ENCODE assay signal across 8 mouse cellular contexts in genomic region chr17:46460673-46461072, GRCm38 (mm10). TPM values are rescaled to one million over a fixed set of nuclear protein-coding genes. Genes with fewer than 3 reads are reported as not detected.
DNase-seq lines count a peak whose midpoint lies in the region; ATAC-seq lines count a peak whose summit lies in the region.

No protein-coding gene starts in this region.

- H3K27me3 ChIP-seq in lung, embryonic 16.5 days (ENCODE audit: control insufficient read depth, insufficient read depth, low read depth, low read length): peaks cover 50% of the 10 kb centered on the region
- H3K27me3 ChIP-seq in liver, embryonic 13.5 days: peaks cover 67% of the 10 kb centered on the region

- WGBS in lung, embryonic 16.5 days: 0% methylated on average over 32 of the region's 32 CpGs
- 3% methylated on average over 30 of the region's 32 CpGs for WGBS in liver, embryonic 13.5 days (ENCODE audit: insufficient replicate concordance)

- peaks cover 8% of the 10 kb centered on the region for H3K4me1 ChIP-seq in lung, embryonic 16.5 days (replicated peaks; ENCODE audit: control insufficient read depth, insufficient read depth, low read length)
- peaks cover 14% of the 10 kb centered on the region for H3K4me1 ChIP-seq in liver, embryonic 13.5 days (replicated peaks)

- H3K9ac ChIP-seq in lung, embryonic 16.5 days (ENCODE audit: low read length): peak overlapping the region; percentile 55
- no peak overlapping the region for H3K9ac ChIP-seq in liver, embryonic 13.5 days

- H3K4me3 ChIP-seq in lung, embryonic 16.5 days (ENCODE audit: low read length): peak overlapping the region; percentile 44
- peak overlapping the region; percentile 23 for H3K4me3 ChIP-seq in liver, embryonic 13.5 days (replicated peaks)

- H3K27ac ChIP-seq in lung, embryonic 16.5 days (ENCODE audit: low read length): no peak overlapping the region
- H3K27ac ChIP-seq in liver, embryonic 13.5 days: no peak overlapping the region

- no peaks in the 10 kb centered on the region for H3K36me3 ChIP-seq in lung, embryonic 16.5 days (ENCODE audit: control insufficient read depth, insufficient read depth, low read length)
- H3K36me3 ChIP-seq in liver, embryonic 13.5 days: no peaks in the 10 kb centered on the region

- H3K9me3 ChIP-seq in lung, embryonic 16.5 days (ENCODE audit: control insufficient read depth, low read length): no peaks in the 10 kb centered on the region
- H3K9me3 ChIP-seq in liver, embryonic 13.5 days (replicated peaks): no peaks in the 10 kb centered on the region

- peak; percentile 31 for DNase-seq in adrenal gland, postnatal 14 days
- DNase-seq in adrenal gland, adult 2 months: no peak
- no peak for DNase-seq in lung, postnatal 36 days
- no peak for DNase-seq in liver, embryonic 13.5 days
- DNase-seq in thymus, postnatal 10 days (ENCODE audit: low spot score in 2 of 2): peak; percentile 39 to 41
- no peak for DNase-seq in adipocyte (ENCODE audit: low spot score)
- no peak for DNase-seq in frontal cortex, postnatal 10 days (ENCODE audit: low spot score in 2 of 2)

- H3K4me2 ChIP-seq in lung, embryonic 16.5 days (ENCODE audit: low read depth, low read length): peak overlapping the region; percentile 65
- peak overlapping the region; percentile 47 for H3K4me2 ChIP-seq in liver, embryonic 13.5 days

- no peak for ATAC-seq in lung, embryonic 16.5 days (ENCODE audit: low read depth)
- no peak for ATAC-seq in liver, embryonic 13.5 days (ENCODE audit: low read depth)

RNA-seq across cellular contexts. Expression of gene Slc22a7, which starts 22.4 kb away (rescaled TPM):
- 0.49 and 14.3 TPM in 2 replicates for total RNA-seq in adrenal gland, postnatal 14 days (2021)
- total RNA-seq in adrenal gland, adult 2 months (2021): under 1 TPM in 1 of 2 experiments, not detected in 1; 0.37 TPM
- 0.06 TPM in 1 of 2 replicates, not detected in the other for polyA plus RNA-seq in adrenal gland, adult 2 months (2012; rRNA removed)
- 0.28 TPM in 1 of 2 replicates, not detected in the other for polyA plus RNA-seq in lung, embryonic 16.5 days (2015; fragmentation: Nextera tagmentation; extraction: Ambion mirVana)
- not detected in 2 replicates for polyA plus RNA-seq in liver, embryonic 13.5 days (2015; fragmentation: Nextera tagmentation; extraction: Ambion mirVana)

RNA-seq across cellular contexts. Expression of gene Ttbk1, which starts 26.8 kb away (rescaled TPM):
- 0.78 and 1.4 TPM in 2 replicates for total RNA-seq in adrenal gland, postnatal 14 days (2021)
- total RNA-seq in adrenal gland, adult 2 months (2021): under 1 TPM; 0.52 to 0.69 TPM
- polyA plus RNA-seq in adrenal gland, adult 2 months (2012; rRNA removed): 0.53 and 0.70 TPM in 2 replicates
- 0.03 and 0.05 TPM in 2 replicates for polyA plus RNA-seq in lung, embryonic 16.5 days (2015; fragmentation: Nextera tagmentation; extraction: Ambion mirVana)
- polyA plus RNA-seq in liver, embryonic 13.5 days (2015; fragmentation: Nextera tagmentation; extraction: Ambion mirVana): 0.02 TPM in 2 replicates

RNA-seq across cellular contexts. Expression of gene Crip3, which starts 31.9 kb away (rescaled TPM):
- 1.1 and 1.2 TPM in 2 replicates for total RNA-seq in adrenal gland, postnatal 14 days (2021)
- total RNA-seq in adrenal gland, adult 2 months (2021): under 1 TPM; 0.38 to 0.69 TPM
- 0.82 and 1.4 TPM in 2 replicates for polyA plus RNA-seq in adrenal gland, adult 2 months (2012; rRNA removed)
- 3.3 and 8.2 TPM in 2 replicates for polyA plus RNA-seq in lung, embryonic 16.5 days (2015; fragmentation: Nextera tagmentation; extraction: Ambion mirVana)
- polyA plus RNA-seq in liver, embryonic 13.5 days (2015; fragmentation: Nextera tagmentation; extraction: Ambion mirVana): not detected in 2 replicates

RNA-seq across cellular contexts. Expression of gene Dnph1, which starts 35.8 kb away (rescaled TPM):
- total RNA-seq in adrenal gland, postnatal 14 days (2021): 5.3 and 7.8 TPM in 2 replicates
- 1 to 10 TPM; 3.7 to 6.1 TPM for total RNA-seq in adrenal gland, adult 2 months (2021)
- polyA plus RNA-seq in adrenal gland, adult 2 months (2012; rRNA removed): 3.6 and 3.7 TPM in 2 replicates
- polyA plus RNA-seq in lung, embryonic 16.5 days (2015; fragmentation: Nextera tagmentation; extraction: Ambion mirVana): 33.4 and 37.2 TPM in 2 replicates
- 34.6 and 35.1 TPM in 2 replicates for polyA plus RNA-seq in liver, embryonic 13.5 days (2015; fragmentation: Nextera tagmentation; extraction: Ambion mirVana)

Comparison
In these comparisons a context has a peak if more than half of its experiments do, and no peak if none do; other contexts are left out.
1. DNase-seq: peak in adrenal gland, postnatal 14 days (single experiment) and thymus, postnatal 10 days (2 of 2); none in adrenal gland, adult 2 months (single experiment), lung, postnatal 36 days (single experiment), liver, embryonic 13.5 days (single experiment), adipocyte (single experiment) and frontal cortex, postnatal 10 days (0 of 2).